Mouse (Mus musculus) C2C12 (cell line): ENCODE measurements around the gene Slc38a2. TPM values are rescaled to one million over a fixed set of nuclear protein-coding genes. Genes with fewer than 3 reads are reported as not detected.

Experiments
- H3K27me3 ChIP-seq: one replicate; pipeline ENCODE4 v1.6.1; 2011; ENCODE audit not compliant: control insufficient read depth, insufficient read depth, insufficient read length
- H3K36me3 ChIP-seq: one replicate; pipeline ENCODE4 v1.6.1; 2011; ENCODE audit not compliant: control insufficient read depth, insufficient read depth
- H3K4me3 ChIP-seq: one replicate; pipeline ENCODE4 v1.5.1; 2011; ENCODE audit warnings: mild to moderate bottlenecking, control low read depth; ENCODE audit not compliant: poor library complexity, insufficient read depth, severe bottlenecking
- H3K79me2 ChIP-seq: one replicate; pipeline ENCODE4 v1.6.1; 2011; ENCODE audit not compliant: control insufficient read depth, insufficient read depth
- H3K79me3 ChIP-seq: one replicate; pipeline ENCODE4 v1.6.1; 2011; ENCODE audit warnings: low read depth, control low read depth
- H3ac ChIP-seq: one replicate; pipeline ENCODE3; 2011; ENCODE audit warnings: low read depth; ENCODE audit not compliant: control insufficient read depth, insufficient read length
- CEBPB ChIP-seq: IDR thresholded peaks from one replicate; pipeline ENCODE4 v1.6.1; 2011; ENCODE audit warnings: low read depth, mild to moderate bottlenecking, control low read depth, moderate library complexity
- CTCF ChIP-seq: IDR thresholded peaks from one replicate; pipeline ENCODE4 v1.5.1; 2011; ENCODE audit not compliant: control insufficient read depth, insufficient read depth, insufficient read length
- FOSL1 ChIP-seq: IDR thresholded peaks from one replicate; pipeline ENCODE4 v1.8.0; 2011; ENCODE audit warnings: mild to moderate bottlenecking, low read length; ENCODE audit not compliant: poor library complexity, insufficient read depth, severe bottlenecking
- MAX ChIP-seq: IDR thresholded peaks from one replicate; pipeline ENCODE4 v1.6.1; 2011; ENCODE audit warnings: mild to moderate bottlenecking, control low read depth
- MYOD1 ChIP-seq: IDR thresholded peaks from one replicate; pipeline ENCODE4 v1.6.1; 2011; ENCODE audit warnings: low read depth; ENCODE audit not compliant: control insufficient read depth, insufficient read length
- MYOG ChIP-seq: IDR thresholded peaks from one replicate; pipeline ENCODE4 v1.6.1; 2011; ENCODE audit not compliant: control insufficient read depth, insufficient read length; ENCODE audit errors: extremely low read depth
- USF1 ChIP-seq: IDR thresholded peaks from one replicate; pipeline ENCODE4 v1.6.1; 2011; ENCODE audit warnings: low read depth, mild to moderate bottlenecking, control low read depth, moderate library complexity
- polyA plus RNA-seq: library from polyadenylated mRNA; unstranded; fragments of >200 nt; fragmentation: generic; extraction: Trizol; gene quantifications from one replicate; pipeline ENCODE4 v1.2.1, GENCODE M21; 2012; ENCODE audit warnings: missing spikeins

The Slc38a2 gene
- polyA plus RNA-seq, 1 experiment: 99.9 TPM

GRCm38 (mm10) chr15:96647376-96647775, 52.2 kb downstream of the Slc38a2 start:
- no peaks in the 10 kb centered on the region for H3K79me2 ChIP-seq
- no peak overlapping the region for H3K4me3 ChIP-seq
- H3K79me3 ChIP-seq: no peaks in the 10 kb centered on the region
- no peaks in the 10 kb centered on the region for H3K36me3 ChIP-seq
- H3K27me3 ChIP-seq: no peaks in the 10 kb centered on the region
- no peak for TF ChIP-seq MYOD1
- no peak for TF ChIP-seq CEBPB
- no peak for TF ChIP-seq MAX
- no peak for TF ChIP-seq FOSL1
- no peak for TF ChIP-seq MYOG
- no peak for TF ChIP-seq CTCF
- TF ChIP-seq USF1: no peak
- H3ac ChIP-seq: no peak overlapping the region

DNA sequence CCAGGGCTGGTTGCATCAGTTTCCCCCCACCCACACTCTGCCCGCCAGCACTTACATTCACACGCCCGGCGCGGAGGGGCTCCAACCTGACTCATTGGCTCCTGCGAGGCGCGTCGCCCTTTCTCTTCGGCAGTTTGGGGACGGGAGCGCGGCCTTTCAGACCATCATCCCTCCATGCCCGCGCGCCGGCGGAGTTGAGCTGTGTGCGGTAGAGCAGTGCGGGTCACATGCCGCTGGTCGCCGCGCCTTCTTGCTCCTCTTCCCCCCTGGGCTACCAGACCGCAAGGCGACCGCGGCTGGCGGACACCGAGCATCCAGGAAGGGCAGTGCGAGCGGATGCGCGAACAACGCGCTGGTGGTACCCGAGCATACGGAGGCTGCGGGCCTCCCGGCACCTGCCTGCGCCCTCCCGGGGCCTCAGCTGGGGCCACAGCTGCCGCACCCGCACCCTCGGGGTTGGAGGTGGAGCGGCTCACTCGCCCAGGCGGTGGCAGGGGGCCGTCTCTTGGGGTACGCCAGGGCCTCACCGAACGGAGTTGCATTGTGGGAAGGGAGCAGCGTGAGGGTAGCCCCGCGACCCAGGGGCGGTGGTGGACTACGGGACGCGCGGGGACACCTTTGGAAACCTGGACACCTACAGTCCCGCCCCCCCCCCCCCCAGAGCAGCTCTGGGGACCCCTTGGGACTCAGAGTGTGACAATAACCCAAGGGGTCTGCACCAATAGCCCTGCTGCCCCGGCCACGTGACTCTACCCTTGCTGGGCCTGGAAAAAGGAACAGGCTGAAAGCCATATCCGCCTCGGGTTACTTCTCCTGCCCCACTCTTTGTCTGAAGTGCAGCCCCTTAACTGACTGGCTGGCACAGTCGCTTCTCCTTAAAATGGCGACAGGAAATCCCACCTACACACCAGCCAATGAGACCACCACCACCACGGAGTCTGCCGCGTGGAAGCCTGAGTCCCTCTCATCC, 56.8 kb downstream of the Slc38a2 start, which contains the start of gene Slc38a1:
Slc38a1 (minus strand) TSS at position 478 of the 970 bp plus-strand sequence.
- Histone ChIP-seq H3K79me3 (peaks cover 34% of the 10 kb centered on the region), H3K79me2 (peaks cover 43% of the 10 kb centered on the region), H3ac (peak within 1 kb of the TSS; percentile 79), H3K27me3 (no peaks in the 10 kb centered on the region), H3K36me3 (peaks cover 3% of the 10 kb centered on the region), H3K4me3 (peak within 1 kb of the TSS; percentile 81)
- peak; percentile 72 for TF ChIP-seq USF1
- no peak for TF ChIP-seq CEBPB
- TF ChIP-seq MAX: peak; percentile 20

- Histone ChIP-seq H3K27me3 (no peaks in the 10 kb centered on the region), H3K36me3 (peaks cover 9% of the 10 kb centered on the region), H3K4me3 (peak overlapping the region; percentile 81), H3K79me2 (peaks cover 51% of the 10 kb centered on the region), H3K79me3 (peaks cover 42% of the 10 kb centered on the region), H3ac (peak overlapping the region; percentile 79)
- TF ChIP-seq MYOD1: no peak
- TF ChIP-seq MYOG: no peak
- TF ChIP-seq USF1: no peak
- no peak for TF ChIP-seq MAX
- TF ChIP-seq CEBPB: no peak
- TF ChIP-seq FOSL1: no peak
- TF ChIP-seq CTCF: no peak
Observed at GRCm38 (mm10) chr15:96641821-96642435, 57.6 kb downstream of the Slc38a2 start.

DNA sequence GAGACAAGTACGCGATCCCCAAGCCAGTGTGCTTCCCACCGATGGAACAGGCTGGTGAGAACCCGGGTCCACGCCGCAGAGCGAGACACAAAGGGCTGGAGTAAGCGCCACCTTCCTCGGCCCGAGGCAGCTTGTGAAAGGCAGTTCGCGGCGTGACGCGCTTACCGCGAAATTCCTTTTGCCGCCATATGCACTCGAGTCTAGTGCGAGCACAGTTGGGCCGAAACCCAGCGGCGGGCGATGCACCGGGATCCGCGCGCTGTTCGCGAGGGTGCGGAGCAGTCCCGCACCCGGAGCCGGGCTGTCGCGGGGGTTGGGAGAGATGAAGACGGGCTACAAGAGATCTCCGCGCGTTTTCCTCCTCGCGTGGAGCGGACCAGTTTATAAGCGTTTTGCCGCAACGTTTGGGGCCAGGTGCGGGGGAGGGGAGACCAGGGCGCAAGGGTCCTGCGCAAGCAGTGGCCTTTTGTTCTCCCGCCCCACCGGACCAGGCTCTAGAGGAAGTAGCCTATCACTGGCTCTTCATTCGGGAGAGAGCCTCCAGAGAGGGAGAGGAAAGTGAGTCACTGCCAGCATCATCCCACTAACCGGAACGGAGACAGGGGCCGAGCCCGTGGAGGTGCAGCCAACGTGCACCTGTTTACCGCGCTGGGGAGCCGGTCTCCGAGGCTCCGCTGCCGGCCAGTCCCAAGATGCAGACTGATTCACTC, 58.3 kb downstream of the Slc38a2 start:
- TF ChIP-seq FOSL1: no peak
- TF ChIP-seq MYOG: no peak
- TF ChIP-seq CTCF: no peak
- TF ChIP-seq MYOD1: peak; percentile 77
- TF ChIP-seq CEBPB: no peak
- TF ChIP-seq MAX: peak; percentile 87
- no peak for TF ChIP-seq USF1
- H3K27me3 ChIP-seq: no peaks in the 10 kb centered on the region
- peak overlapping the region; percentile 81 for H3K4me3 ChIP-seq

GRCm38 (mm10) chr15:96640291-96640985, 59.1 kb downstream of the Slc38a2 start:
- Histone ChIP-seq H3K79me2 (peaks cover 66% of the 10 kb centered on the region), H3K79me3 (peaks cover 57% of the 10 kb centered on the region), H3ac (peak overlapping the region; percentile 51), H3K27me3 (no peaks in the 10 kb centered on the region), H3K4me3 (peak overlapping the region; percentile 81), H3K36me3 (peaks cover 23% of the 10 kb centered on the region)
- TF ChIP-seq FOSL1 (no peak), CEBPB (peak; percentile 15), MYOG (no peak), MAX (peak; percentile 58)

More for the DNA sequence above, 58.3 kb downstream of the Slc38a2 start:
- H3K79me2 ChIP-seq: peaks cover 57% of the 10 kb centered on the region
- peaks cover 49% of the 10 kb centered on the region for H3K79me3 ChIP-seq
- peaks cover 16% of the 10 kb centered on the region for H3K36me3 ChIP-seq
- peak overlapping the region; percentile 79 for H3ac ChIP-seq
